Mouse (Mus musculus) G1E-ER4 (cell line): Measurements from ENCODE around the gene Plscr2. TPM values are rescaled to one million over a fixed set of nuclear protein-coding genes. Genes with fewer than 3 reads are reported as not detected.

Source experiments
- GATA1 ChIP-seq: IDR thresholded peaks from one replicate; pipeline ENCODE4 v1.8.0; 2012; ENCODE audit warnings: low read length, inconsistent platforms
- polyA plus RNA-seq: library from polyadenylated mRNA; stranded (reverse); fragments of >175 nt; gene quantifications from 2 replicates; pipeline ENCODE4 v1.2.3, GENCODE M21; 2012

Plscr2 gene
- polyA plus RNA-seq, 1 experiment: 0.10 TPM

- TF ChIP-seq GATA1: no peak
Measured at GRCm38 (mm10) chr9:92305075-92305474, 29.7 kb downstream of the Plscr2 start.

- no peak for TF ChIP-seq GATA1
Measured at GRCm38 (mm10) chr9:92305620-92306220, 30.3 kb downstream of the Plscr2 start.

GRCm38 (mm10) chr9:92309077-92309476, 33.7 kb downstream of the Plscr2 start, which contains the start of gene 1700057G04Rik:
Gene 1700057G04Rik, plus strand, starts transcription at chr9:92309377.
- TF ChIP-seq GATA1: no peak

DNA sequence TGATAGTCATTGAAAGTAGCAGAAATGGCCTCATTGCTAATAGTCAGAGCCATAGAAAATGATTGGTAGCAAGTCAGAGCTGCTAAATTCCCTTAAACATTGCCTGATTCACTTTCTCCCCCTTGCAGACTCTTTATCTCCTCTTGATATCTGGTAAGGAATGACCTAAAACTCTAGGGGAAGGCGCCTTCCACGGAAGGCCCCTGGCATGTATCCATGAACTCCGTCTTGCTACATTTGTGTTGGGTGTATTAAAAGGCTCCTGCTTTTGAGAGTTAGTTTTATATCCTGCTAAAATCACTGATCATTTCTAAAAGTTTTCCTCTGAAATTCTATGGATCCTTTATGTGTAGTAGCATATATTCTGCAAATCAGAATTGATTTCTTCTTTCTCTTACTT, 41.4 kb downstream of the Plscr2 start:
- TF ChIP-seq GATA1: no peak

DNA sequence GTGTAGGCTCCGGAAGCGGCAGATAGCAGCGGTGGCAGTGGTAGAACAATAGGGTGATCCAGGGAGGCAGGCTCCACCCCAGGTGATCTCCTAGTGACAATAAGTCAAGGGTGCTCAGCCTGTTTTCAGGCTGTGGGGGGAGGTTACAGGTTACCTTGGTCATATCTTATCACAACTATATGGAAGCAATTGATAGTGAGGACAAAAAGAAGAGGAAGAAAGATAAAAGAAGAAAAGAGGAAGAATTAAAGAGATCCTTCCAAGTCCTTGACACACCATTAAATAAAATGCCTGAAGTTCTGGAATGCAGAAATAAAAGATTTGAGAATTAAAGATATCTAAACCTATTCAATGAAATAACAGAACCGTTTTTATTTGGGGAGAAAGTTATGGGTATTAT, 51.4 kb downstream of the Plscr2 start:
- TF ChIP-seq GATA1: no peak

DNA sequence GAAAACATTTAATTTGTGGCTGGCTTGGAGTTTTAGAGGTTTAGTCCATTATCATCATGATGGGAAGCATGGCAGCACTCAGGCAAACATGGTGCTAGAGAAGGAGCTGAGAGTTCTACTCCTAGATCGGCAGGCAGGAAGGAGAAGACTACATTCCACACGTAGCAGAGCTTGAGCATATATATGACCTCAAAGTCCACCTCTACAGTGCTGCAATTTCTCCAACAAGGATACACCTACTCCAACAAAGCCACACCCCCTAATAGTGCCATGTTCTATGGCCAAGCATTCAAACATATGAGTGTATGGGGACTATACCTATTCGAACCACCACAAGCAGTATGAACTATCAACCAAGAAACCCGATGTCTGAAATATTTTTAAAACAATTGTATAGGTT, 56.0 kb downstream of the Plscr2 start:
- TF ChIP-seq GATA1: no peak

GRCm38 (mm10) chr9:92334845-92335244, 59.4 kb downstream of the Plscr2 start:
- TF ChIP-seq GATA1: no peak

- no peak for TF ChIP-seq GATA1
Measured at GRCm38 (mm10) chr9:92335277-92335818, 59.9 kb downstream of the Plscr2 start.

DNA sequence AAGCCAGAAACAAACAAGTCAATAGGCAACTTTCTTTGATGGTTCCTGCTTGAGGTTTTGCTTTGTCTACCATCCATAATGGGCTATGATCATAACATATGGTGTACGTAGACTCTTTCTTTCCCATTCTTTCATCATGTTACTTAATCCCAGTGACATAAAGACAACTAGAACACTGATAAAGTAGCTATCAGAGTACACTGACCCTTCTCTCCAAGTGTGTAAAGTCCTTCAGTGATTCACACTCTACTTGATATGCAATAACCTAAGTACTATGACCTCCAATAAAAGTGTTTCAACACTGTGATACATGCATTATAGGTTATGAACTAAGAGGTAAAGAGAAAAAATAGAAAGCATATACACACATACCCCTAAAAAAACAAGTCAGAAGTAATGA, 61.7 kb downstream of the Plscr2 start:
- no peak for TF ChIP-seq GATA1

DNA sequence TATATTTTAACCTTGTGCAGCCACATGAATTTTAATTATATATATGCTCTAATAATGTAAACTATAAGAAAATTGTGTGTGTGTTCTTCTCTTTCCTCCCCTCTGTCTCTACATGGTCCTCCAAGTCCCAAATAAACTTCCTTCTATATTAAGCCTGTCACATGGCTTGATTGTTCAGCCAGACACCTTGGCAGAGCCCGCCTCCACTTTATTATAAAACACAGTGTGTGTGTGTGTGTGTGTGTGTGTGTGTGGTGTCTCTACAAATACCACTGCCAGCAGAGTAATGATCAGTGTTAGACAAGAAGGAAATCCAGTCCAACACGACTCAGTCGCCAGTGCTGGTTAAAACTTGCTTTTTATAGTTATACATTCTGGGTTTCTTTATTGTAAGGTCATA, 62.3 kb downstream of the Plscr2 start:
- TF ChIP-seq GATA1: no peak

DNA sequence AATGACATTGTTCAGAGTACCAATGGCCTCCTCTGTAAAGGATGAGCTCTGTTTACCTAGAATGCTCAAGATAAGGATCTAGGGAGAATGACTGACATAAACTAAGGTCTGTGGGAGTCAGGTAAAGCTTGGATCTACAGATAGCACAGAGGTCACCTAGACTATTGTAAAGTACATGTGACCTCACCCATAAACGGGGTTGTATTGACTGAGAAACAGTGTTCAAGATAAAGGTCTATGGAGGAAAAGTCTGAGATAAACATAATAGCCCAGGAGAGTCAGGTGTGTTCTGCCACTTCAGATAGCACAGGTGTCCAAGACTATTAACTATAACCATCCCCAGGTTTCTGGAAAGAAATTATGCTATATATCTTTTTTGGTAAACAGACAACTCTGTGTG, 63.6 kb downstream of the Plscr2 start:
- TF ChIP-seq GATA1: no peak

Other genes with a start within 250 kb of the Plscr2 start
- not detected in 2 replicates for gene Plscr5, start 82.7 kb upstream of the Plscr2 start, polyA plus RNA-seq
- 131 and 153 TPM in 2 replicates for gene Plscr1, start 25.9 kb upstream of the Plscr2 start, polyA plus RNA-seq
- gene 1700057G04Rik, start 33.8 kb downstream of the Plscr2 start, polyA plus RNA-seq: not detected in 2 replicates
- not detected in 2 replicates for gene Plscr4, start 181.8 kb downstream of the Plscr2 start, polyA plus RNA-seq